Mouse (Mus musculus) embryonic facial prominence, embryonic 14.5 days (tissue): ENCODE measurements around the gene Nudt15. TPM values are rescaled to one million over a fixed set of nuclear protein-coding genes. Genes with fewer than 3 reads are reported as not detected.
A peak's percentile ranks its signal among the peaks of the same experiment; 100 is the strongest.
"Not testable (repeated sequence)": the region's sequence is repeated elsewhere in the genome, so short reads cannot be mapped to it uniquely, and the experiment has no call there.

Source experiments
- ATAC-seq: fragments of 200-750 bp; cut with Nextera tagmentation; 2 replicates; pipeline ENCODE4 v1.8.0; 2017; ENCODE audit warnings: low read depth, moderate number of reproducible peaks, moderate TSS enrichment
- DNase-seq: peaks from one replicate; pipeline ENCODE4 v3.0.0-alpha.2; 2015; ENCODE audit warnings: low spot score
- H3K27ac ChIP-seq: fragments of 300-500 bp; sonication (generic); replicated peaks from 2 replicates; pipeline ENCODE4 v1.5.1; 2014; ENCODE audit warnings: low read depth, mild to moderate bottlenecking, low read length, moderate library complexity
- H3K27me3 ChIP-seq: fragments of 300-500 bp; sonication (generic); replicated peaks from 2 replicates; pipeline ENCODE4 v1.6.1; 2014; ENCODE audit warnings: low read length; ENCODE audit not compliant: control insufficient read depth, insufficient read depth
- H3K36me3 ChIP-seq: fragments of 300-500 bp; sonication (generic); 2 replicates; pipeline ENCODE4 v1.6.1; 2014; ENCODE audit warnings: low read length, mixed read lengths; ENCODE audit not compliant: control insufficient read depth, insufficient read depth
- H3K4me1 ChIP-seq: fragments of 300-500 bp; sonication (generic); 2 replicates; pipeline ENCODE4 v1.6.1; 2014; ENCODE audit warnings: antibody characterized with exemption, low read length; ENCODE audit not compliant: control insufficient read depth, insufficient read depth
- H3K4me2 ChIP-seq: fragments of 300-500 bp; sonication (generic); 2 replicates; pipeline ENCODE4 v1.6.1; 2014; ENCODE audit warnings: low read depth, mild to moderate bottlenecking, low read length, moderate library complexity, mixed read lengths
- H3K4me3 ChIP-seq: fragments of 300-500 bp; sonication (generic); 2 replicates; pipeline ENCODE4 v1.5.1; 2014; ENCODE audit warnings: low read depth, mild to moderate bottlenecking, low read length
- H3K9ac ChIP-seq: fragments of 300-500 bp; sonication (generic); 2 replicates; pipeline ENCODE4 v1.6.1; 2014; ENCODE audit warnings: low read depth, mild to moderate bottlenecking, low read length, moderate library complexity, mixed read lengths
- H3K9me3 ChIP-seq: fragments of 300-500 bp; sonication (generic); 2 replicates; pipeline ENCODE4 v1.6.1; 2016; ENCODE audit warnings: low read length; ENCODE audit not compliant: control insufficient read depth
- WGBS: fragments of 180-500 bp; shearing (Covaris S2); extraction: QIAGEN DNeasy Blood & Tissue Kit; methylation state at CpG from one replicate; pipeline ENCODE4 v1.1.7; 2014; 5-methylcytosine and 5-hydroxymethylcytosine counted together
- polyA plus RNA-seq: library from polyadenylated mRNA; unstranded; fragments of >200 nt; fragmentation: Nextera tagmentation; extraction: Ambion mirVana; gene quantifications from 2 replicates; pipeline ENCODE4 v1.2.1, GENCODE M21; 2014

Gene Nudt15
- polyA plus RNA-seq, 1 experiment from 2014 or later: 5.5 TPM

- not testable (repeated sequence) for H3K4me2 ChIP-seq, H3K9me3 ChIP-seq, H3K4me3 ChIP-seq, H3K9ac ChIP-seq, H3K27ac ChIP-seq, H3K36me3 ChIP-seq, H3K27me3 ChIP-seq, H3K4me1 ChIP-seq, ATAC-seq, DNase-seq
- 76% methylated on average over 3 of the region's 3 CpGs for WGBS
These were observed 19.4 kb downstream of the Nudt15 start for GRCm38 (mm10) chr14:73528661-73529060.

- Histone ChIP-seq H3K36me3 (no peaks in the 10 kb centered on the region), H3K27ac (peak within 1 kb of the TSS; percentile 89), H3K9me3 (no peaks in the 10 kb centered on the region), H3K4me2 (peak within 1 kb of the TSS; percentile 45), H3K4me1 (no peaks in the 10 kb centered on the region), H3K27me3 (no peaks in the 10 kb centered on the region), H3K9ac (peak within 1 kb of the TSS; percentile 70), H3K4me3 (peak within 1 kb of the TSS; percentile 50)
- DNase-seq: peak; percentile 97
- WGBS: under 1% methylated on average over 38 of the region's 41 CpGs
- peak; percentile 100 for ATAC-seq
These were observed 23.1 kb downstream of the Nudt15 start, which contains the start of gene Sucla2 for GRCm38 (mm10) chr14:73524766-73525448. TSS of gene Sucla2 (plus strand) at chr14:73525319.

DNA sequence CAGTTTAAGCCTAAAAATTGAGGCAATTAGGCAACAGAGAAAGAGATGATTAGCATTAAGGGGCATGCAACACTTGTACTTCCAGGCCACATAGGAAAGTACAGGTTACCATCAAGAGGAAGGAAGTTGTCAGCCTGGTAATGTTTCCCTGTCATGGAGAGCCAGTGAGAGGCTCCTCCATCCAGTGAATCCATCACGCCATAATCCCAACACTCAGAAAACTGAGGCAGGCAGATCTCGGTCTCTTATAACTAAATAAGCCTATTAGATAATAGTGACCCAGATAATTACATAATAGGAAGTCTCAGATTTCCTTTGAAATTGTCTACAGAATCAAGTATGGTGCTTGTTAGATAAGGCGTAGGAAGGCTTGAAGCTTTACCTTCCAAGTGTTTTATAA is 23.9 kb downstream of the Nudt15 start:
- H3K9me3 ChIP-seq: no peaks in the 10 kb centered on the region
- DNase-seq (no peak), ATAC-seq (no peak)
- H3K9ac ChIP-seq: 0 out of 2 replicates have a peak overlapping the region, but pooled peaks have one; percentile 21
- WGBS: 63% methylated on average over 3 of the region's 3 CpGs
- H3K27me3 ChIP-seq: no peaks in the 10 kb centered on the region
- no peak overlapping the region for H3K4me3 ChIP-seq
- H3K4me2 ChIP-seq: peak overlapping the region; percentile 34; the same call in 1 of the 2 replicates
- no peaks in the 10 kb centered on the region for H3K36me3 ChIP-seq
- no peak overlapping the region for H3K27ac ChIP-seq
- H3K4me1 ChIP-seq: no peaks in the 10 kb centered on the region

- H3K27me3 ChIP-seq: no peaks in the 10 kb centered on the region
- 0% methylated on average over 32 of the region's 41 CpGs for WGBS
- H3K9ac ChIP-seq: peak within 1 kb of the TSS; percentile 88
- peaks cover 21% of the 10 kb centered on the region for H3K36me3 ChIP-seq
- 0 out of 2 replicates have a peak within 1 kb of the TSS, but pooled peaks have one; percentile 11 for H3K27ac ChIP-seq
- H3K4me2 ChIP-seq: peak within 1 kb of the TSS; percentile 91
- peak within 1 kb of the TSS; percentile 77 for H3K4me3 ChIP-seq
- H3K9me3 ChIP-seq: no peaks in the 10 kb centered on the region
- H3K4me1 ChIP-seq: peaks cover 8% of the 10 kb centered on the region; the same call in 1 of the 2 replicates
- ATAC-seq (peak; percentile 96), DNase-seq (peak; percentile 96)
These were observed 38.1 kb downstream of the Nudt15 start, which contains the start of gene Med4 for GRCm38 (mm10) chr14:73509765-73510423. TSS of gene Med4 (plus strand) at chr14:73510025.

- Histone ChIP-seq H3K27me3 (no peaks in the 10 kb centered on the region), H3K4me1 (peaks cover 13% of the 10 kb centered on the region), H3K9ac (no peak overlapping the region), H3K4me3 (no peak overlapping the region), H3K9me3 (no peaks in the 10 kb centered on the region), H3K4me2 (no peak overlapping the region), H3K36me3 (peaks cover 14% of the 10 kb centered on the region), H3K27ac (no peak overlapping the region)
- DNase-seq (no peak), ATAC-seq (no peak)
- 94% methylated on average over 6 of the region's 6 CpGs for WGBS
These were observed 39.2 kb downstream of the Nudt15 start for GRCm38 (mm10) chr14:73508630-73509395.

DNA sequence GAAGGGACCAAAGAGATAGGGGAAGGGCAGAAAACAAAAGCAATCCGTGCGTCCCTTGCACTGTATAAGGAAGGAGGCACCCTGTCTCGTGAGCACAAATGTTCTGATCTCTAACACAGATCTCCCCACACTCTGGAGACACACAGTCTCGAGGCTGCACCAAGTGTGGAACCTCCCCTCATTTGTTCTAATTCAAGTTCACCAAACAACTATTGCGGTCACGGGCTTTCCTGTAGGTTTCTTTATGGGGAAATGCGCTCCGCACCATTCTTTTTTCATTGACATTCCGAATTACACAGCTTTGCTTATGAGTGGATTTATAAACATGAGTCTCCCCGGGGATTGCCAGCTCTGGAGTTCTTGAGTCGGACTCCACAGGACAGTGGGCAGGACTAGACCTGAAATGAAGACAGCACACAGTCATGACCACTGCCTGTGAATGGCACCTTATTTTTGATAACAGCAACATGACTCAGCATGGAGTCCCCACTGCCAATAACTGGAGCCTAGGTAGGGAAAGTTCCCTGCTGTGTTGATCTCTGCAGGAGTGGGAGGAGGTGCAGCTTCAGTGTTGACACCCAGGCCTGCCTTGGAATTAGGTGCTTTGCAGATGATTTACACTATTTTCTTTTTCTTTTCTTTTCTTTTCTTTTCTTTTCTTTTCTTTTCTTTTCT is 40.2 kb downstream of the Nudt15 start:
- no peak for DNase-seq
- no peak for ATAC-seq
- Histone ChIP-seq H3K36me3 (peaks cover 7% of the 10 kb centered on the region; the same call in 1 of the 2 replicates), H3K9me3 (no peaks in the 10 kb centered on the region), H3K4me2 (no peak overlapping the region), H3K9ac (no peak overlapping the region), H3K4me1 (peaks cover 22% of the 10 kb centered on the region), H3K4me3 (no peak overlapping the region), H3K27ac (no peak overlapping the region), H3K27me3 (no peaks in the 10 kb centered on the region)
- WGBS: 70% methylated on average over 11 of the region's 11 CpGs

DNA sequence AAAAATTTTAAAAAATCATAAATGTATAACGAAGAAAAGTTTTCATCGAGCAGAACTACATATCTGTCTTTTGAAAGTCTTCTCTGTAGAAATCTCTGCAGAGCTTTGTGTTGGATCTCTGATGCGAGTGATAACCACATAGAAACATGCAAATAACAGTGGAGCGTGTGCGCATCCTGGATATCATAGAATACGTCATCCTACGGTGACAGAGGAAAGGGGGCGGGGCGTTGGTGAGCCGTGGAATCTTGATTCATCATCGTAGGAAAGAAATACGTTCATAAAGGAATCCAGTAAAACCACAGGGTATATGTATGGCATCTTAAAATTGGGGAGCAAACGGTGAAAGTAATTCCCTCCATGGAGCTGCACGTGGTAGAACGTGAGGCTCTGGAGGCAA is 40.8 kb downstream of the Nudt15 start:
- WGBS: 82% methylated on average over 15 of the region's 15 CpGs
- no peak for DNase-seq

DNA sequence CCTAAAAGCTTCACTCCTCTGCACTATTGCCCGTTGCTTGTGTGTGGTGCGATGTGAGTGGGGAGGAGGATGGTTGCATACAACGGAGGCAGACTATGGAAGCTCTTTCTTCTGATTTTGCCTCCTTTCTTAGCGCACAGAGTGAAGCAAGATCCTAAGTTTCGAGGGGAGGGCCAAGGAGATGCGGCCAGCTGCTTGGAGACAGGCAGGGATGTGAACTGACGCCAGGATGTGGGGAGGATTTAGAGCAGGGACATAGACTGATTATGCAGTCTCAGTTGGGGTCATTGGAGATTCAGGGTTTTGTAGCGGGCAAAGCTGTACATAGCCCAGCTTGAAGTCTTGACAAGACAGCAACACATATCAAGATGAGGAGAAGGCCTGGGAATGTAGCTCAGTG is 41.8 kb downstream of the Nudt15 start:
- Histone ChIP-seq H3K27ac (no peak overlapping the region), H3K4me3 (no peak overlapping the region), H3K4me2 (no peak overlapping the region), H3K9ac (no peak overlapping the region), H3K9me3 (no peaks in the 10 kb centered on the region), H3K4me1 (peaks cover 27% of the 10 kb centered on the region), H3K36me3 (no peaks in the 10 kb centered on the region), H3K27me3 (no peaks in the 10 kb centered on the region)
- no peak for ATAC-seq
- 64% methylated on average over 8 of the region's 8 CpGs for WGBS
- no peak for DNase-seq

More for the DNA sequence above, 40.8 kb downstream of the Nudt15 start:
- Histone ChIP-seq H3K9me3 (no peaks in the 10 kb centered on the region), H3K4me1 (peaks cover 27% of the 10 kb centered on the region), H3K4me2 (no peak overlapping the region), H3K9ac (no peak overlapping the region), H3K27me3 (no peaks in the 10 kb centered on the region), H3K4me3 (no peak overlapping the region), H3K27ac (no peak overlapping the region), H3K36me3 (peaks cover under 1% of the 10 kb centered on the region; the same call in 1 of the 2 replicates)
- ATAC-seq: no peak
